Mouse (Mus musculus) intestine, embryonic 14.5 days (tissue): ENCODE data around the gene Tab1. TPM values are rescaled to one million over a fixed set of nuclear protein-coding genes. Genes with fewer than 3 reads are reported as not detected.

Experiments
- ATAC-seq: fragments of 200-750 bp; cut with Nextera tagmentation; replicated peaks from 2 replicates; pipeline ENCODE4 v1.8.0; 2017; ENCODE audit warnings: low read depth, moderate number of reproducible peaks, moderate TSS enrichment, moderate library complexity; ENCODE audit not compliant: low FRiP score, low TSS enrichment
- DNase-seq: peaks from one replicate; pipeline ENCODE4 v3.0.0-alpha.2; 2018; ENCODE audit warnings: low spot score
- H3K27ac ChIP-seq: fragments of 300-500 bp; sonication (generic); 2 replicates; pipeline ENCODE4 v1.5.1; 2014; ENCODE audit warnings: low read depth, mild to moderate bottlenecking, control low read depth
- H3K27me3 ChIP-seq: fragments of 300-500 bp; sonication (generic); replicated peaks from 2 replicates; pipeline ENCODE4 v1.6.1; 2014; ENCODE audit warnings: low read length, control low read depth; ENCODE audit not compliant: control insufficient read depth, insufficient read depth
- H3K36me3 ChIP-seq: fragments of 300-500 bp; sonication (generic); 2 replicates; pipeline ENCODE4 v1.6.1; 2014; ENCODE audit warnings: low read length, control low read depth; ENCODE audit not compliant: control insufficient read depth, insufficient read depth
- H3K4me1 ChIP-seq: fragments of 300-500 bp; sonication (generic); replicated peaks from 2 replicates; pipeline ENCODE4 v1.6.1; 2014; ENCODE audit warnings: low read length, control low read depth, mixed read lengths; ENCODE audit not compliant: control insufficient read depth, insufficient read depth
- H3K4me2 ChIP-seq: fragments of 300-500 bp; sonication (generic); 2 replicates; pipeline ENCODE4 v1.6.1; 2014; ENCODE audit warnings: low read length
- H3K4me3 ChIP-seq: fragments of 300-500 bp; sonication (generic); 2 replicates; pipeline ENCODE4 v1.5.1; 2014; ENCODE audit warnings: low read depth, low read length, control low read depth, mixed read lengths
- H3K9ac ChIP-seq: fragments of 300-500 bp; sonication (generic); 2 replicates; pipeline ENCODE4 v1.6.1; 2014; ENCODE audit warnings: mild to moderate bottlenecking, low read length
- H3K9me3 ChIP-seq: fragments of 300-500 bp; sonication (generic); 2 replicates; pipeline ENCODE4 v1.6.1; 2016; ENCODE audit warnings: low read length, control low read depth; ENCODE audit not compliant: control insufficient read depth
- WGBS: fragments of 180-500 bp; shearing (Covaris S2); extraction: QIAGEN DNeasy Blood & Tissue Kit; methylation state at CpG from one replicate; pipeline ENCODE4 v1.1.7; 2014; 5-methylcytosine and 5-hydroxymethylcytosine counted together
- polyA plus RNA-seq: library from polyadenylated mRNA; unstranded; fragments of >200 nt; fragmentation: Nextera tagmentation; extraction: Ambion mirVana; gene quantifications from 2 replicates; pipeline ENCODE4 v1.2.1, GENCODE M21; 2014

Gene Tab1
- polyA plus RNA-seq, 1 experiment from 2014 or later: 37.5 TPM

DNA sequence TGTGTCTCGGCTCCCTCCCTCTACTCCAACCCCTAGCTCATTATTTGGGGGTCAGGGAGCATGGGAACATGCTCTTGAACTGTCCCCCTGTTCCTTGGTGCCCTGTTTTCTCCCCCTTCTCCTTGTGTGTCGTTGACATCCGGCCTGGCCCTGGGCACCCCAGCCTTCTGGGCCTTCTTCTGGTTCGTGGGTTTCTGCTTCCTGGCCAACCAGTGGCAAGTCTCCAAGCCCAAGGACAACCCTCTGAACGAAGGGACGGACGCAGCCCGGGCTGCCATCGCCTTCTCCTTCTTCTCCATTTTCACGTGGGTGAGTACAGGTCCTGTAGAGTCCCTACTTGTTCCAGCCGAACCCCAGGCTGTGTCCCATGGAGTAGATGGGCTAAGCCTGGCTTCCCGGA is 21.5 kb upstream of the Tab1 start:
- 85% methylated on average over 12 of the region's 12 CpGs for WGBS

DNA sequence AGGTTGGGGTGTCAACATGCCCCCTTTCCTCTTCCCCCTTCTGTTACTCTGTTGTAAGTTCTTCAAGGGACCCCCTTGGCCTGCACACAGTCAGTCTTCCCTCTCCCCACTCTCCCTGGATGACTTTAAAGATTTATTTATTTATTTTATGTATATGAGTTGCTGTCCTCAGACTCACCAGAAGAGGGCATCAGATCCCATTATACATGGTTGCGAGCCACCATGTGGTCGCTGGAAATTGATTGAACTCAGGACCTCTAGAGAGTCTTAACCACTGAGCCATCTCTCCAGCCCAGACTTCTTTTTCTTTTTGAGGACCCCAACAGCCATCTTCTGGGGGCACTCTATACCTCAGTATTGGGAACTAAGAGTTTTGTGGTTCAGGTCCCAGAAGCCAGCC is 20.4 kb upstream of the Tab1 start:
- H3K27me3 ChIP-seq: no peaks in the 10 kb centered on the region
- DNase-seq (no peak), ATAC-seq (no peak)
- H3K36me3 ChIP-seq: no peaks in the 10 kb centered on the region
- no peak overlapping the region for H3K4me3 ChIP-seq
- H3K9ac ChIP-seq: no peak overlapping the region
- H3K27ac ChIP-seq: no peak overlapping the region
- H3K4me1 ChIP-seq: no peaks in the 10 kb centered on the region
- no peak overlapping the region for H3K4me2 ChIP-seq
- 0 out of 2 replicates have a peak, but pooled peaks cover 3% of the 10 kb centered on the region for H3K9me3 ChIP-seq
- WGBS: 55% methylated on average over 2 of the region's 2 CpGs

More for the DNA sequence above, 21.5 kb upstream of the Tab1 start:
- ATAC-seq (no peak), DNase-seq (no peak)
- no peak overlapping the region for H3K4me3 ChIP-seq
- H3K27me3 ChIP-seq: no peaks in the 10 kb centered on the region
- no peaks in the 10 kb centered on the region for H3K4me1 ChIP-seq
- H3K4me2 ChIP-seq: no peak overlapping the region
- no peaks in the 10 kb centered on the region for H3K36me3 ChIP-seq
- H3K9me3 ChIP-seq: 0 out of 2 replicates have a peak, but pooled peaks cover 3% of the 10 kb centered on the region
- no peak overlapping the region for H3K9ac ChIP-seq
- H3K27ac ChIP-seq: no peak overlapping the region

DNA sequence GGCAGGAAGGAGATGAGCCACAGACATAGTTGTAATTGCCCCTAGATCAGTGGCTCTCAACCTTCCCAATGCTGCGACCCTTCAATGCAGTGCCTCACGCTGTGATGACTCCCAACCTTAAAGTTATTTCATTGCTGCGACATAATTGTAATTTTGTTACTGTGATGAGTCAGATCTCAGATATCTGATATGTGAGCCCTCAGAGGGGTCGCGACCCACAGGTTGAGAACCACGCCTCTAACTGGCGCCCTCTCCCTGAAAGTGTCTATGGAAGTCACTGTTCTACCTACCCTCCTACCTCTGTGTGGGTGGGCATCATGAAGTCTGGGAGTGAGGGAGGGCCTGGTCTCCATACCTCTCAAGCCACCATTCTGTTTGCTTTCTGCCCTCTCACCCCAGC is 18.5 kb upstream of the Tab1 start:
- Histone ChIP-seq H3K4me1 (no peaks in the 10 kb centered on the region), H3K9me3 (0 out of 2 replicates have a peak, but pooled peaks cover 3% of the 10 kb centered on the region), H3K4me3 (no peak overlapping the region), H3K4me2 (no peak overlapping the region), H3K27ac (no peak overlapping the region), H3K9ac (no peak overlapping the region), H3K36me3 (no peaks in the 10 kb centered on the region), H3K27me3 (no peaks in the 10 kb centered on the region)
- DNase-seq: no peak
- 89% methylated on average over 7 of the region's 7 CpGs for WGBS
- ATAC-seq: no peak

DNA sequence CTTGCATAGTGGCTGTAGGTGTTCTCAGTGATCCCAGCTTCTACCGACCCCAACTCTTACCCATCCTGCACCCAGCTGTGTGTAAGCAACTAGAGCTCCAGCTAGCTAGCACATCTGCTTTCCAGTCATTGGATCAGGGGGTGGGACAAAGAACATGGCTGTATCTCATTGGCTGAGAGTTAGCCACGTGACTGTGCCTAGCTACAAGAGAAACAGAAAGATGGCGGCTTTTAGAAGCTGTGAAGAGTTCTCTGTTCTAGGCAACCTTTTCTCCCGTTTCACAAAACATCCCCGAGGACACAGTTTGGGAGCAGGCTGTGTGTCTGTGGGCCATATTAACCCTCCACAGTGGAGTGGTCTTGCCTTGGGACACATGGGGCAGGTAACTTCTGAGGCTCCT is 17.7 kb upstream of the Tab1 start:
- Histone ChIP-seq H3K27me3 (no peaks in the 10 kb centered on the region), H3K27ac (no peak overlapping the region), H3K9me3 (0 out of 2 replicates have a peak, but pooled peaks cover 3% of the 10 kb centered on the region), H3K36me3 (no peaks in the 10 kb centered on the region), H3K4me2 (no peak overlapping the region), H3K4me3 (no peak overlapping the region), H3K9ac (no peak overlapping the region), H3K4me1 (no peaks in the 10 kb centered on the region)
- DNase-seq (no peak), ATAC-seq (no peak)
- 63% methylated on average over 5 of the region's 5 CpGs for WGBS

DNA sequence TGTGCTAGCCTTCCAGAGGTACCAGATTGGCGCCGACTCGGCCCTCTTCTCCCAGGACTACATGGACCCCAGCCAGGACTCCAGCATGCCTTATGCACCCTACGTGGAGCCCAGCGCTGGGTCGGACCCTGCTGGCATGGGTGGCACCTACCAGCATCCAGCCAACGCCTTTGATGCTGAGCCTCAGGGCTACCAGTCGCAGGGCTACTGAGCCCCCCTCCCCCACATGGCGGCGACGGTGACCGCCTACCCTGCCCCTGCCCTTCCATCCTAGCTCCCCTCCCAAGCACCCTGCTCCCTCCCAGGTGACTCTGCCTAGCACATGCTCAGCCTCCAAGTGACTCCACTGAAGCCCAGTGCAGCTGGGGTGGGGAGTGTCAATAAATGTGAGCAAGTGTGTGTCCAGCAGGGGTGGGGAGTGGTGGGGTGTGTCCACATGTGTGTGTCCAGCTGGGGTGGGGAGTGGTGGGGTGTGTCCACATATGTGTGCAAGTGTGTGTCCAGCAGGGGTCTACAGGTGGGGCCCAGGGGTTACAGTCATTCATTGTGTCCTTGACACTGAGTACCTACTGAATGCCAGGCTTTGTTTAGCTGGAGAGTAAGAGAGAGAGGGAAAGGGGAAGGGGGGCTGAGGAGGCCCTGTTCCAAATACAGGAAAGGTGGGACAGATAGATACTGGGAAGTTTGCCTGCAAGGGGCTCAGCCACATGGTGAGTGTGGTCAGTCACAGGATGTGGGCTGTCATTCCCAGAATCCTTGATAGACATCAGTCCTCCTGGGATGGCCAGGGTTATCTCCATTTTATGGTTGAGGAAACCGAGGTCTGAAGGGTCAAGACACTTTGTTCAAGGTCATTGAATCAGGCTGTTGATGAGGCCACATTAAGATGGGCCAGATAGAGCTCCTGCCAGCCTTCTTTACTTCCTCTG is 16.8 kb upstream of the Tab1 start:
- Histone ChIP-seq H3K9ac (no peak overlapping the region), H3K4me1 (no peaks in the 10 kb centered on the region), H3K4me2 (no peak overlapping the region), H3K27me3 (no peaks in the 10 kb centered on the region), H3K4me3 (no peak overlapping the region), H3K27ac (no peak overlapping the region), H3K36me3 (no peaks in the 10 kb centered on the region), H3K9me3 (0 out of 2 replicates have a peak, but pooled peaks cover 3% of the 10 kb centered on the region)
- no peak for DNase-seq
- ATAC-seq: no peak; the same call in 1 of the 2 replicates
- 59% methylated on average over 13 of the region's 13 CpGs for WGBS

DNA sequence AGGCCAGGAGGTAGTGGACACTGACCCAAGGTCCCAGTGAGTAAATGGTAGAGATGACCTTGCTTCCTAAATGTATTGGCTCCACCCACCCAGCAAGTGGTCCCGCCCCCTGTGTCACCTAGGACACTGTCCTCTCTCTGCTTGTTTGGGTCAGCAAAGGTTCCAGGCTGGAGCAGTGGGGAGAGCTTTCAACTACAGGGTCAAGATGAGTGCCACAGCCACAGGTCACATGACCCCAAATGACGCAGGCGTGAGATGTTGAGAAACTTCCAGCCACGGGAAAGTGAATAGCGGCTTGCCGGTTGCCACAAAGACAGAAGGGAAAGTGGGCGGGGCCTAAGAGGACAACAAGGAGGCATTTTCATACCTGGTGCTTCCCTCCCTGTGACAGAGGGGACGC is 15.8 kb upstream of the Tab1 start:
- 61% methylated on average over 8 of the region's 8 CpGs for WGBS
- Histone ChIP-seq H3K4me3 (no peak overlapping the region), H3K9me3 (0 out of 2 replicates have a peak, but pooled peaks cover 3% of the 10 kb centered on the region), H3K36me3 (no peaks in the 10 kb centered on the region), H3K4me1 (no peaks in the 10 kb centered on the region), H3K27ac (no peak overlapping the region), H3K9ac (no peak overlapping the region), H3K4me2 (no peak overlapping the region), H3K27me3 (no peaks in the 10 kb centered on the region)
- ATAC-seq (no peak), DNase-seq (no peak)

DNA sequence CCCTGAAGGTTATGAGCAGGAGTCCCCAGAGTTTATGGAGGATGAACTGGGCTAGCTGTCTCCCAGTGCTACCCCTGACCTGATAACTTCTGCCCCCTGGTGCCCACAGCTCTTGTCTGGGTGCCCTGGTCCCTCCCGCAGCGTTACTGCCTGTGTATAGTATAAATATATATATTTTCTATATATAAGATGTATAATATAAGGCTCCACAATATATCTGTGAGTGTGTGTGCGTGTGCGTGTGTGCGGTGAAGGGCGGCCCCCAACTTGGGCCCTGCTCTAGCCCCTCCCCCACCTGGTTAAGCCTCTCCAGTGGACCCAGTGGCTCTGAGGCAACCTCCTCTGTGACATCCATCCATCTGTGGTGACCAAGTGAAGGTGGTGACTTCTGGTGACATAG is 13.9 kb upstream of the Tab1 start:
- no peak for DNase-seq

DNA sequence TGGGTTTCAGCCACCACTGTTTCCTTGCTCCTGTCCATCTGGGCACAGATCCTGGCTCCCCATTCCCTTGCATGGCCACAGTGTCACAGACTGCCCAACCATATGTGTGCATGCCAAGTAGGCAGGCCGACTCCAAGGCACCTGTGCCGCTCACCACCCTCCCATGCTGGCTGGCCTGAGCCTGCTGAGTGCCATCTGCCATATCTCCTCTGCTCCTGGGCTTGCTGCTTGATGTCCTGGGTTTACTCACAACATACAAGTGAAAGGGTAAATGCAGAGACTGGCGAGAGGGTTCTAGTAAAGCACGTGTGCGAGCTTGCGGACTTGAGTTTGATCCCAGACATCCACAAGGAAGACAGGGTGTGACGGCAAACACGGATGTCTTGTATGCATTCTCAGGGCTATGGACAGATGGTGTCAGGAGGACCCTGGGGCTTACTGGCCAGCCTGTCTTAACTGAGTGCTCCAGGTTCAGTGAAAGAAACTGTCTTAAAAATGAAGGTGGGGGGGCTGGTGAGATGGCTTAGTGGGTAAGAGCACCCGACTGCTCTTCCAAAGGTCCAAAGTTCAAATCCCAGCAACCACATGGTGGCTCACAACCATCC is 11.1 kb upstream of the Tab1 start:
- Histone ChIP-seq H3K4me2 (no peak overlapping the region), H3K27ac (no peak overlapping the region), H3K9ac (no peak overlapping the region), H3K4me1 (no peaks in the 10 kb centered on the region), H3K36me3 (no peaks in the 10 kb centered on the region), H3K9me3 (no peaks in the 10 kb centered on the region), H3K4me3 (no peak overlapping the region), H3K27me3 (no peaks in the 10 kb centered on the region)
- ATAC-seq: no peak
- WGBS: 88% methylated on average over 9 of the region's 9 CpGs
- DNase-seq: no peak

More for the DNA sequence above, 13.9 kb upstream of the Tab1 start:
- 89% methylated on average over 6 of the region's 6 CpGs for WGBS
- no peak for ATAC-seq
- H3K4me2 ChIP-seq: no peak overlapping the region
- H3K9me3 ChIP-seq: no peaks in the 10 kb centered on the region
- no peak overlapping the region for H3K27ac ChIP-seq
- no peaks in the 10 kb centered on the region for H3K4me1 ChIP-seq
- no peaks in the 10 kb centered on the region for H3K36me3 ChIP-seq
- H3K9ac ChIP-seq: no peak overlapping the region
- no peak overlapping the region for H3K4me3 ChIP-seq
- H3K27me3 ChIP-seq: no peaks in the 10 kb centered on the region
